Mouse (Mus musculus) Muller cell, postnatal 12 days (primary cell): ENCODE results near the gene Ehbp1l1.
A peak's percentile ranks its signal among the peaks of the same experiment; 100 is the strongest.

ENCODE experiments used
- DNase-seq: peaks from one replicate; pipeline ENCODE4 v3.0.0-alpha.2; 2015; ENCODE audit errors: inconsistent ontology term

Gene Ehbp1l1

GRCm38 (mm10) chr19:5734325-5734724 lies 8.2 kb upstream of the Ehbp1l1 start:
- DNase-seq: no peak

GRCm38 (mm10) chr19:5731264-5731978 lies 5.3 kb upstream of the Ehbp1l1 start:
- DNase-seq: peak; percentile 95

DNA sequence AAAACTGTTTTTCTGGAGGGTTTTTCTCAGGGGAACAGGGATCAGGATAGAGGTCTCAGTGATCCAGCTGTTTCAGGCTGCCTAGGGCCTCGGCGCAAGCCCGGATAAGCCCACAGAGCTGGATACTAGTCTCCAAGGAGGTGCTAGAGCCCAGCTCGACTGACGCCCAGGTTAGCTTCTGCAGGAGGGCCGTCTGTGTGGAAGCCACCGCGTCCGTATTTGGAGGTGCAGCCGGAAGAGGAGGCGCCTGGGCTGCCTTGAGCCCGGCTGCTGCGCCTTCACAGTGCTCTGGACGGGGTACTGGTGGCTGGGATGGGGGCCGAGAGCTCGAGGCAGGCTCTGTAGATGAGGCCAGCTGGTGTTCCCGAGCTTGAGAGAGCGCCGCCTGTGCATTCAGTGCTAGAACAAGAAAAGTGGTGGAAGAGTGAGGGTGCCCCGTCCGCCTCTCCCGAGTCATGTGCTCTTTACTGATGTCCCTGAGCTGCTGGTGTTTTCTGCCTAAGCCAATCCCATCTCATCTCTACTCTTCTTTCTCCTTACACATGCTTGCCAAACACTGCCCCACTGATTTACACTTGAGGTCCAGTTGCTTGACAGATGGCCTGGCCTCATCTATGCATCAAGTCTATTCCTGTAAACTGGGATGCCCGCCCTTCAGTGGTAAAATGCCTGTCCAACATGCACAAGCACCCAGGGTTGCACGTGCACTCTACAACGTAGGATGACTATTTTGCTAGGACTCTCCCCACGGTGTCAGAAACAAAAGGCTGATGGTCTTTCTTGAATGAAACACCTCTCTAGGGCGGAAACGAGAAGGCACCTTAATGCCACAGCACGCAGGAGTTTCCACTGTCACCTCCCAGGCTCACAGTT lies 4.4 kb upstream of the Ehbp1l1 start:
- no peak for DNase-seq

- DNase-seq: peak; percentile 90
These were observed 3.3 kb upstream of the Ehbp1l1 start, which contains the start of gene Fam89b for GRCm38 (mm10) chr19:5729444-5729815. Fam89b (minus strand) TSS chr19:5729653.

- DNase-seq: peak; percentile 67
These were observed 2.7 kb upstream of the Ehbp1l1 start for GRCm38 (mm10) chr19:5728631-5729443.

GRCm38 (mm10) chr19:5727701-5728100 lies 1.6 kb upstream of the Ehbp1l1 start:
- peak; percentile 86 for DNase-seq

GRCm38 (mm10) chr19:5726961-5727578 lies 953 bp upstream of the Ehbp1l1 start:
- DNase-seq: no peak

- no peak for DNase-seq
These were observed 949 bp downstream of the Ehbp1l1 start for GRCm38 (mm10) chr19:5725029-5725707.

- peak; percentile 81 for DNase-seq
These were observed 1.6 kb downstream of the Ehbp1l1 start for GRCm38 (mm10) chr19:5724549-5724941.

- DNase-seq: no peak
These were observed 2.1 kb downstream of the Ehbp1l1 start for GRCm38 (mm10) chr19:5723934-5724548.

- DNase-seq: no peak
These were observed 3.2 kb downstream of the Ehbp1l1 start for GRCm38 (mm10) chr19:5722848-5723425.

GRCm38 (mm10) chr19:5721233-5721632 lies 4.9 kb downstream of the Ehbp1l1 start:
- no peak for DNase-seq

GRCm38 (mm10) chr19:5716955-5717354 lies 9.2 kb downstream of the Ehbp1l1 start:
- DNase-seq: no peak

DNA sequence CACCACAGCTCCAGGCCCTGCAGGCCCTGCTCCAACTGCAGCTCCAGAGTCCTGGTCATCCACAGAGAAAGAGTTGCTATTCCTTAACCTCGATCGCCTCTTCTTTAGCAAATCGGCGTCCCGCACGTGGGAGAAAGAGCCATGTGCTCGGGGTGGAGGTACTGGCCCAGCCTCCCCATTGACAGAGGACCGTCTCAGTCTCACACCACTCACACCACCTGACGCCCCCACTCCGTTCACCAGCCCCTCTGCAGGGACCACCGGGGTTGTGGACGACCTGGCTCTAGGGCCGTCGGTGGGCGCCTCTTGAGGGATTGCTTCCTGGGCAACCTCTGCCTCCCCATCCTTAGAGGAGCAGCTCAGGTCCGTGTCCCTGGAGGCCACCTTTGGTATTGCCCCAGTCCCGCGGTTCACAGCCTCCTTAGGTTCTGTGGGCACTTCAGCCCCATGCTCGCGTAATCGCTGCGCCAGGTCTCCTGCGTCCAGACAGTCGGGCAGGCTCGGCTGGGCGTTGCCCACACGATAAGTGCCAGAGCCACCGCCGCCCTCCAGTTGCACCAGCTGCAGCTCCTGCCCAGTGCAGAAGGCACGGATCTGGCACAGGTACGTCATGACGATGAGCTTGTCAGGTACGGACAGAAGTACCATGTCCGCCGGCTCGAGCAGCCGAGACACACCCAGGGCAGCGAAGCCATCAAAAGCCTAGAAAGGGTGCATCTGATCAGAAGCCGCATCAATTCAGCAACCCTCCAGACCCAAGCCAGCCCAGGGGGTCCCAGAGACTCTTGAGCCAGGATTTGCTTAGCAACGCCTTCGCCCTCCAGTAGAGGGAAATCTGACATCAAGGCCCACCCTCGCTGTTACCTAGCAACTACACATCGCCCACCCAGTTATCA lies 10.1 kb downstream of the Ehbp1l1 start:
- no peak for DNase-seq

DNA sequence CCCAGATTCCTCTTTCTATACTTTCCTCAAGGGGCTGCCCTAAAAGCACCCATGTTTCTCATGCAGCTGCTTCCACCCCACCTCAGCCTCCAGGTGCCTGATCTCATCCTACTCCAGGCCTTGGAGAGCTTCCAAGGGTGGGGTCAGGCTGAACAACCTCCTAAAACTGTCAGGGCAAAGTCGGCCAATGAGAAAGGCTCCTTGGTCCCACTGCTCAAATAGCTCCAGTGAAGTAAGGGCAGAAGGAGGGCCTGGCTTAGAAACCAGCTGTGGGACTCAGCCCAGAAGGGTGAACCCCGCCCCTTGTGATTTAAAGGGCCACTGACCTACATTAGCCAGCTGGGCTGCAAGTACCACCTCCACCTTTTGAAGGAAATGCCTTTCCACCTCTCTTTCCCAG lies 12.4 kb downstream of the Ehbp1l1 start:
- peak; percentile 59 for DNase-seq

DNA sequence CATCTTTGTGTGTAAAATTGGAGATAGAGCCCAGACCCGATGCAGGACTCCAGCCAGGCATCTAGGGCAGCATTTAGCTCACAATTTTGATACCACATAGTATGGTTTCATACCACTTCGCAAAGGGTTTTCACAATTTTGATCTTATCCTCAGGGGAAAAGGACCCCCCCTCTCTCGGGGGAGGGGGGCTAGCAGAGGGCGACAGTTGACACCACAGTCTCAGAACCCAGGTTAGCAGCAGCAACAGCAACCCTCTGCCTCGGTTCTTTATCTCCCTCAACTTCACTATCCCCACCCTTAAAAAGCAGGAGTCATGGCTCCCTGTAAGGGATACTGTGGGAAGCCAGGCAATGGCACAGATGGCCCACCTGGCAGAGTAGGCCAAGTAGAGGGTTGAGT lies 12.9 kb downstream of the Ehbp1l1 start:
- DNase-seq: no peak

DNA sequence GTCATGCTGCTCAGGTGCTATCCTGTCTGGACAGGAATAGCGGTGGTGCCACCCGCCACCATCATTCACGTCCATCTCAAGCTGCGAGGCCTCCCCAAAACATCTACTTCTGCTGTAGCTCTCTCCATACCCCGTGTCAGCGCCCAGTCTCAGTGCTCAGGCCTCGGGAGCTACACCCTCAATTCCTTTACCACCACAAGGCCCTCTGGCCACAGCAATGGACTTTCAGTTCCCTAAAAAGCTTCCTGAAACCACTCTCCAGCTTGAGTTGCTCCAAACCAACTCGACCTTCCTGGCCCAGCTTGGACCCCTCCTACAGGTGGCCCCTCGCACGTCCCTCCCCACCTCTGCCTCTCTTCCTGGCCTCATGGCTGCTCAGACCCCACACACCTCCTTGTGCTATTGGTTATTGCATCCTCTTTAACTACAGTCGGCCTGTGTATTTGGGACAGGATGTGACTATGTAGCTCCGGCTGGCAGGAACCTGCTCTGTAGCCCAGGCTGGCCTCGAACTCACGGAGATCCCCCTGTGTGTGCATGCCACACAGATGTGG lies 14.1 kb downstream of the Ehbp1l1 start:
- DNase-seq: no peak

- peak; percentile 73 for DNase-seq
These were observed 14.9 kb downstream of the Ehbp1l1 start for GRCm38 (mm10) chr19:5711218-5711617.

- no peak for DNase-seq
These were observed 15.5 kb downstream of the Ehbp1l1 start for GRCm38 (mm10) chr19:5710581-5710980.
